Mouse (Mus musculus): Measurements from ENCODE around the gene Gm42669.

Gm42669 gene

GRCm38 (mm10) chr5:107507321-107507720, at the start of gene Gm42669:
Gm42669 (plus strand) TSS chr5:107507621.
- DNase-seq (ENCODE audit: low spot score in 2 of 2): no peak

- DNase-seq (ENCODE audit: low spot score in 2 of 2): no peak
Measured at GRCm38 (mm10) chr5:107462147-107463076, 45.0 kb upstream of the Gm42669 start.

- no peak for DNase-seq (ENCODE audit: low spot score in 2 of 2)
Measured at GRCm38 (mm10) chr5:107466501-107466900, 40.9 kb upstream of the Gm42669 start.

GRCm38 (mm10) chr5:107467098-107467497, 40.3 kb upstream of the Gm42669 start:
- DNase-seq (ENCODE audit: low spot score in 2 of 2): no peak

- no peak for DNase-seq (ENCODE audit: low spot score in 2 of 2)
Measured at GRCm38 (mm10) chr5:107470600-107471329, 36.7 kb upstream of the Gm42669 start.

GRCm38 (mm10) chr5:107480194-107480593, 27.2 kb upstream of the Gm42669 start:
- DNase-seq (ENCODE audit: low spot score in 2 of 2): no peak

GRCm38 (mm10) chr5:107488996-107489395, 18.4 kb upstream of the Gm42669 start:
- no peak for DNase-seq (ENCODE audit: low spot score in 2 of 2)

- no peak for DNase-seq (ENCODE audit: low spot score in 2 of 2)
Measured at GRCm38 (mm10) chr5:107491036-107491435, 16.4 kb upstream of the Gm42669 start.

- no peak for DNase-seq (ENCODE audit: low spot score in 2 of 2)
Measured at GRCm38 (mm10) chr5:107492471-107492870, 14.9 kb upstream of the Gm42669 start.

- DNase-seq (ENCODE audit: low spot score in 2 of 2): no peak
Measured at GRCm38 (mm10) chr5:107494759-107495158, 12.7 kb upstream of the Gm42669 start.

- no peak for DNase-seq (ENCODE audit: low spot score in 2 of 2)
Measured at GRCm38 (mm10) chr5:107496047-107496446, 11.4 kb upstream of the Gm42669 start.

- DNase-seq (ENCODE audit: low spot score in 2 of 2): peak; percentile 59 to 77
Measured at GRCm38 (mm10) chr5:107497519-107498501, 9.6 kb upstream of the Gm42669 start.

GRCm38 (mm10) chr5:107498806-107499310, 8.6 kb upstream of the Gm42669 start:
- DNase-seq (ENCODE audit: low spot score in 2 of 2): no peak

GRCm38 (mm10) chr5:107499891-107500535, 7.4 kb upstream of the Gm42669 start:
- no peak for DNase-seq (ENCODE audit: low spot score in 2 of 2)

- DNase-seq (ENCODE audit: low spot score in 2 of 2): no peak
Measured at GRCm38 (mm10) chr5:107500741-107501140, 6.7 kb upstream of the Gm42669 start.

- DNase-seq (ENCODE audit: low spot score in 2 of 2): no peak
Measured at GRCm38 (mm10) chr5:107510503-107510902, 3.1 kb downstream of the Gm42669 start.

GRCm38 (mm10) chr5:107511326-107511725, 3.9 kb downstream of the Gm42669 start:
- no peak for DNase-seq (ENCODE audit: low spot score in 2 of 2)

GRCm38 (mm10) chr5:107513583-107513982, 6.2 kb downstream of the Gm42669 start:
- DNase-seq (ENCODE audit: low spot score in 2 of 2): no peak

- no peak for DNase-seq (ENCODE audit: low spot score in 2 of 2)
Measured at GRCm38 (mm10) chr5:107515453-107515852, 8.0 kb downstream of the Gm42669 start.

GRCm38 (mm10) chr5:107516087-107516486, 8.7 kb downstream of the Gm42669 start:
- DNase-seq (ENCODE audit: low spot score in 2 of 2): no peak

GRCm38 (mm10) chr5:107518602-107519001, 11.2 kb downstream of the Gm42669 start:
- no peak for DNase-seq (ENCODE audit: low spot score in 2 of 2)
